Mouse (Mus musculus) naive thymus-derived CD4-positive, alpha-beta T cell, adult 2 months (primary cell): ENCODE results near the gene BC016579.

Source experiments
- DNase-seq: peaks from one replicate; pipeline ENCODE4 v3.0.0-alpha.2; 2011; ENCODE audit warnings: low read depth

BC016579 gene

DNA sequence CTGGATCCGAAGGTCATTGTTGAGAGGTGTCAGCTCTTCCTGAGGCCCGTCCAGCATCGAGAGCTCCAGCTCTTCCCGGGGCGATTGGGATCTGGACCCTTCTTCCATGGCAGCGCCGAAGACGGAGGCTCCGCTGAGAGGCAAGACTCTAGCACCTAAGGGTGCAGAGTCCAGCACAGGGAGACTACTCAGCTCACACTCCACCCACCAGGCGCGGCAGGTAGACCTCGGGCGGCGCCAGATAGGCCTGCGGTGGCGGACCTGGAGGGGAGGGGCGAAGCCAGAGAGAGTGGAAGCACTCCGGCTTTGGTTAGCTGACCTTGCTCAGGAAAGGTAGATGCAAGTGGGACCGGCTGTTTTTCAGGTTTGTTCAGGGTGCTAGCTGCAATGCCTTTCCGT lies at the start of gene BC016579:
Gene BC016579, minus strand, starts transcription at position 135 of the 399 bp plus-strand sequence.
- peak; percentile 18 for DNase-seq

DNA sequence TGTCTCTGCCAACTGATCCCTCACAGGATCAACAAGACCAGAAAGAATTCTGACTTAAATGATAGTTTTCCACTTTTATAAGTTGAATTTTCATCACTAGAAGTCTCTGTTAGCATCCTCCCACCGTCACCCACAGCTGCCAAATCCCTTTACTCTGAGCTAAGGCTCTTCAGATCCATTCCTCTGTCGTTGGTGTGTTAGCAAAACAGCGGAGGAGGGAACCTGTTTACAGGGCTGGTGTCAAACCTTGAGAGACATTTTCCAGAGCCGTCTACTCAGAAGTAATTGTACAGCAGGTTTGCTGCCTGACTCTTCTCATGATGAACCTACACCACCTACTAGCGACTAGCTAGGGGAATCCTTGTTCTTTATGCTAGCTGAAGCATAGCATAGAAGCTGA lies 45.4 kb upstream of the BC016579 start:
- no peak for DNase-seq

DNA sequence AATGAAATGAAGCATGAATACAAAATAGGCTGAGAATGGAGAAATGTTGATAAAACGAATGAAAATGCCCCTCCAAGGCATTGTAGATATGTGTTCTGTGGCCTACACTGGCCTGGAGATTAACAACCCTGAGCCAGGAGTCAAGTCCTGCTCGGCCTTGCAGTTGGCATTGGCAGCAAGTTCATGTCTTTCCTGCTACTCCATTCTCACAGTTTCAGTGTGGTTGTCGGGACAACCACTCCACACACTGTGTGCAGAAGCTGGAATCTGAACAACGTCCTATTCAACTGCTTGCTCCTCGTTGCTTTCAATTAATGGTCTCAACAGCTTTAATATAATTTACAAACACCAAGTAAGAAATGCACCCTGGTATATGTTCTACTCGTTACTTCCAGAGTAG lies 44.1 kb upstream of the BC016579 start:
- DNase-seq = no peak

DNA sequence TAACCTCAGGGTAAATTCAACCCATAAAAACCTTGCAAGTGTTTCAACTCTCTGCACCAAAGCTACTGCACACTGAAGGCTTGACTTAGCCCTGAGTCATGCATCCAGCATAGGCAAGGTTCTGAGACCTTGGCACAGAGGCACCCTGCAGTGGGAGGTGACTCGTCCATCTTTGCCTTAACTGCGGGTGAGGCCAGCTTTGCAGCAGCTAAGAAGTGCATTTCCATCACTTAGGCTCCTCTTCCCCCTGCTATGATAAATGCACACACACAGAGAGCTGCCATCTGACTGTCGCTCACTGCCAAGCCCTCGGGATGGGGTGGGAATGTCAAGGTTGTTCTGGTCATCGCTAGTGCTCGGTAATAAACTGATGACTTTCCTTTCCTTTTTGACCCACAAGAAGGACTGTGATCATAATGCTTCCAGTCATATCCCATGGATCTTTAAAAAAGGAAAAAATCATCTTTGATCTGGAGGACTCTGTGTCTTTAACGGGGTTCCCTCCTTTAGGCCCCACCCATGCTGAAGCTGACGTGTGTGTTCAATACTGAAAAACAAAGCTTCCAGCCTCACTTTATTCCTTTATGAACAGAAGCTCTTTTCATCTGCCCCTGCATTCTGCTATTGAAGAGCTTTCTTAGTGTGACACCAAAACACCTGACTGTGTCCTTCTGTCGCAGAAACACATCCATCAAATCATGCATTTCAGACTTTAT lies 41.7 kb upstream of the BC016579 start:
- DNase-seq = no peak

DNA sequence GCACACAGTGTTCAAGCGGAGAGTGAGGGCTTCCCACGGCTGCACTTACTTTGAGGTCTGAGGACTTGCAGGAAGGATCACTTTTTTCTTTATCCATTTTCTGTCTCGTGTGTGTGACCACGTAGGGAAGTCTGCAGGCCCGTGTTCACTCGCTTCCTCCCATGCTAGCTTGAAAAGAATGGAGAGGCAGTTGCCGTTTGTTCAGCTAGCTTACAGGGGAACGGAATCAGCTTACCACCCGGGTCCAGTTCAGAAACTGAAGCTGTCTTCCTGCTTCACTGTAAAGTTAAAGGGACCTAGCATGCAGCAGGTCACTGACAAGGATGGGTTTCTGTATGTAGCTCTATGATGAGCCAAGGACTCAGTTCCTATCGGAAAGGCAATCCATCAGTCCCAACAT lies 39.7 kb upstream of the BC016579 start, which contains the start of gene Tmprss7:
Gene Tmprss7, minus strand, starts transcription at position 101 of the 400 bp plus-strand sequence.
- no peak for DNase-seq

DNA sequence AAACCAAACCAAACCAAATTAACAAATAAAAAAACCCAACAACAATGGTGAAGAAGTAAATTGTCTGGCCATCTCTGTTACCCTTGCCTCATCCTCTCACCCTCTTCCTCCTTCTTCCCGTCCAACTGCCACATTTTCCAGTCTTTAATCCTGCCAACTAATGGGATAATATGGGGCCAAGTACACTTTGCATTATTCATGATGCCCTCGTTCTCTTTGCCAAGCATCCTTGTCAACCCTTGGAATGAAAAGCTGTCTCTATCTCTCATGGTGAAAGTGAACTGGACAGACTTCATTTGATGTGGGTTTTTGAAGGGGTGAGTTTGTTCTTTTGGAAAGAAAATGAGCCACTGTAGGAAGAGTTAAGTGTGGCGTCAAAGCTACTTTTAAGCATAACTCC lies 39.0 kb upstream of the BC016579 start:
- DNase-seq = no peak

DNA sequence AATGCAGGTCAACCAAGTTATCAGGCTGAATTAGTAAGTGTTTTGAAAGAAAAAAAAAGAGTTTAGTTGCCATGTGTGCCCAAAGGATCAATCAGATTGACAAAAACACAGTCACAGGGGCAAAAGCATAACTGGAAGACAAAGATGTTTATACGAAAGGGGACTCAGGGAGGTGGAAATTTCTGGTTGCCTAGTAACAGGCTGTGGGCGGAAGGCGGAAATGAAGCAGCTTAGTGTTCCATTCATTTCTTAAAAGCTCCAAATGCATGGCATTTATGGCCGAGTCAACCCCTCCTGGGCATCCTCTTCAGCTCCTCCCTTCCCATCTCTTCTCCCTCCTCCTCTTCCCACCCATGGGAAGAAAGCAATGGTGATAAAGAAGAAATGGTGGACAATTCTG lies 36.3 kb upstream of the BC016579 start:
- DNase-seq = peak; percentile 52

DNA sequence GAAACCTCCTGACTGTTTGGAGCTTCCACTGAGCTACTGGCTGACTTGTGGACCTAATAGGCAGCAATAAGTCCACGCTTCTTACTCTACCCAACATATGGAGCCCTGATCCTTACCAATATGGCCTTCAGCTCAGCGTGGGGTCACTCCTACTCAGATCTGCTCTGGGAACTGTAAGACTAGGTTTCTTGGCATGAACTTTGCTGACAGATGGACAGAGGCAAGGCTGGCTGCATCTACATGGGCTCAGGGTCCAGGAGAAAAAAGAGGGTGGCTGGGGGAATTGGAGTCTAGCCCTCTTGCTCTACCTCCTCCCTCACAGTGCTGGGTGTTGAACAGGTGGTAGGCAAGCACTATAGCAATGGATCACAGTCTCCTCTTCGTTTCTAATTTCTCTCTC lies 33.0 kb upstream of the BC016579 start:
- no peak for DNase-seq

DNA sequence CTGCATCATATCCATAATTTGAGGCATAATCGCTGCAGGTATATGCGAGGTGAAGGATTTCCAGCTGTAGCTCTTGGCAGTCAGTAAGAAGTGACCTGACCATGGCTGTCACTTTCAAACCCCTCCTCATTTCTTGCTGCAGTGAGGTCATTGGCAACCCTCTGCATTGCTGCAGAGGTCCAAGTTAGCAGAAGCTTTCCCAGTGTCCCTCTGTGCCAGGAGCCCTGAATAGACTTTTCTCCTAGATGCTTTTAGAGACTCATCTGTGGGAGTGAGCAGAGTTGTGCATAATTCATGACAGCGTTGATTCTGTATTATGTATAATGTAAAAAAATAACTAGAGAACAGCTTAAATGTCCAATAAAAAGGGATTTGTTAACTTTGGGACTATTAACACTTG lies 31.4 kb upstream of the BC016579 start:
- no peak for DNase-seq

DNA sequence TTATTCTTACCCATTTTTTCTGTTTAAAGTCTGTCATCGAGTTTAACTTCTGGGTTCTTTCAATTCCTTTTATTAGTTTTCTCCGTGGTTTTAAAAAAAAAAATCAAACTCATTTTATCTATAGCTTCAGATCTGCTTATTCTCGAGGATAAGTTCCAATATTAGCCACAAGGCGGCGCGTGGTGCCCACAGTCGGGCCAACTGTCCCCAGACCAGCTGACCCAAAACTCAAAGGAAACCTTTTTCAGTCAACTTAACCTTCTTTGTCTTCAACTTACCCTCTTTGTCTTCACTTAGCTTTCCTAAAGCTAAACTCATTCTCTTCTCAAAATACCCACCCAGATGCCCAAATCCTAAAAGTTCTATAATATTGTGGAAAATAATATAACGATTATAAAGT lies 30.9 kb upstream of the BC016579 start:
- DNase-seq = peak; percentile 32

DNA sequence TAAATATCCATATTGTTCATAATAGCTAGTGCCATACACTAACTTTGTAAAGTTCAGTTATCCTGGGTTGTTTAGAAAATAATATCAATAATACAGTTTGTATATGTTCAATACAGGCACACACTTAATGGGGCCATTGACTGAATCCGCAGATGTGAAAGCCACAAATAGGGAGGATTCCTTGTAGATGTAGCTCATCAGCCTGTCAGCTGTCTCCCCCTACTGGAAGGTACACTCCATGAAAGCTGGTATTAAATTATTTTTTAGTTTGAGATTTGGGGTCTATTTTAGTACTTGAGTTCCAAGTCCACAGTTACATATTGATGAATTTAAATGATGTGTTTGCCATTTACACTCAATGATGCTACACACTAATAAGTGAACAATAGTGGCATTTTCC lies 22.6 kb upstream of the BC016579 start:
- peak; percentile 31 for DNase-seq

DNA sequence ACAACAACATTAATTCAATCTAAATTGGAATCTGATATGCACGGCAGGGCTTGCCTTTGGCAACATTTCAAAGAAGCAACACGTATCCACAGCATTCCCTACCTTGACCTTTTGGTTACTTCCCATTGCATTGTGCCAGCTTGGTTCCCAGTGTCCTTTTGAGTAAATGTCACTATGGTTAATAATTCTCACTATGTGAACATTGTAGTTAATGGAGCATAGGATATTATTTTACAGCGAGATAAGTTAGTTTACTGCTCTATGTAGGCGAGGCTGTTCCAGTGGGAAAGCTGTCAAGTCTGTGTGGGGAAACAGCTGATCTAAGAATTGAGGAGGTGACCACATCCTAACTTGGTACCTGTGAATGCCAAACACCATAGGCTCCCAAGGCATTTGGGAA lies 16.1 kb upstream of the BC016579 start:
- DNase-seq = no peak

DNA sequence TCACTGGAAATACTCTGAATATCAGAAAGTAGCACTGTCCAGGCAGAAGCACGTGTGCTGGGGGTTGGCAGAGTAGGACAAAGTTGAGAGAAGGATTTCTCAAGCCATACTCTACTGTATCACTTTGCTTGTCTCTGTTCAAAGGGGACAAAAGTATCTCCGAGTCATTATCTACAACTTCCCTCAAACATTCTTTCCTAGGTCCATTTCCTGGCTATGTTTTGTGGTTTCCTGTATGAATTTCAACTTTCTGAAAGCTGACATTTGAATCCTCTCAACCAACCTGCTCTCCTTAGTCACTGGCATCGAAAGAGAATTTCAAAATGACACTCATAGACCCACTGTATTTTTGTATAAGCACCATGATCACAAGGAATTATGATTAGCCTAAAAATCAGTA lies 14.3 kb upstream of the BC016579 start:
- peak; percentile 9 for DNase-seq

DNA sequence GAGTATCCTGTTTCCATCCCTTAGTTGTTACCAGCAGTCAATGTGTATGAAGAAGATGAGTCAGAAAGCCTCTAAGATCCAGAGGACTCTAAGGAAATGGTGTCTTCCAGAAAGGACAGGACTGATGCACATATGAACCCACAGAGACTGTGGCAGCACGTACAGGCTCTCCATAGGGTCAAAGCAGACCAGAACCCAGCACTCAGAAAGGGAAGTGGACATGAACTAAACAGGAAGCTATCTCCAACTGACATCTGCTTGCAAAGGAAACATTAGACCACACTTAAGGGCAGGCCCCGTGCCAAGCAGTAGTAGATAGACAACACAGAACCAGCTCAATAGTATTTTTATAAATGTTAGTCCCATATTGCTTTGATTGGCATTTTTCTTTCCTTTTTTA lies 12.3 kb upstream of the BC016579 start:
- DNase-seq = peak; percentile 18

DNA sequence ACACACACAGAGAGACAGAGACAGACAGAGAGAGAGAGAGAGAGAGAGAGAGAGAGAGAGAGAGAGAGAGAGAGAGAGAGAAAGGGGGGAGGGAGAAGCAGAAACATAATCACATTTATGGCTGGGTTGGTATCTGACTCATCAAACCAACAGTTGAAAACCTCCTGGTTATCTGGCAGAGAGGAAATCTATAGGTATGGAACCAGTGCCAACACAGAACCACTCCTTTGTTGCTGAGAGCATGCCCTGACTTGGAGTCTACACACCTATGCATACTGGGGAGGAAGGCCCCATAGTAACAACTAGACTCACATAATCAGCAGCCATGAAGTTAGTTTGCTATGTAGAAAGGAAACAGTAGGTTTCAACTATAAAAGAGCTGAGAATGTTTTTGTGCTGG lies 8.5 kb upstream of the BC016579 start:
- no peak for DNase-seq

DNA sequence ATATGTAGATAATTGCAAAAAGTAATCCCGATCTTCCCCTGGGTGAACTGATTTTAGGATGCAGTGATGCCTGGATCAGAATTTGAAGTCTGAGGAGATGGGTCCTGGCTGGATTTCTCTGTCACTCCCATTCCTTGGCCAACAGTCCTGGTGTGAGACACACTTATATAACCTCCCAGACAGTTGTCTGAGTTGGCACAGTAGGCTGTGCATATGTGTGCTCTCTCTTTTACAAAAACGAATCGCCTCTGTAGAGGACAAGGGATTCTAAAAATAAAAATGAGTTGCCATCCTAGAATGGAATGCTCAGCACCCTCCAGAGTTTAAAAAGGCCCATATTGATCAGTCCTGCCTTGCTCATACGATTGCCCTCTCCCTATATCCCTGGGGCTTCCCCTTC lies 5.7 kb upstream of the BC016579 start:
- no peak for DNase-seq

DNA sequence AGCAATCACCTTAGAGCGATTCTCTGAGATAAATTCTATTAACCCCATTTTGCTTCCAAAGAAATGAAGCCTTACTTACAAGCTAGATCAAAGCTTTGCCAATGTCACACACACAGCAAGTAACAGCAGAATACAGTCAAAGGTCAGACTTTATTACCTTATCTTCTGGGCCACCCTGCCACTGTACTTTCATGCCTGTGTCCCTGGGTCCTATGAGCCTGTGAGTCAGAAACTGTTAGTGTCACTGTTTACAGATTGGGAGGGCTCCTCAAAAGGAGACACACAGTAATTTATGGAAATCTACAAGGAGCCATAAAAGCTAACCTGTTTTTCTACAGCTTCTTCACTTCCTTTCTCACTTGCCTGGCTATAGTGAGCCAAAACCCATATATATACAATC lies 4.4 kb upstream of the BC016579 start:
- DNase-seq = no peak

DNA sequence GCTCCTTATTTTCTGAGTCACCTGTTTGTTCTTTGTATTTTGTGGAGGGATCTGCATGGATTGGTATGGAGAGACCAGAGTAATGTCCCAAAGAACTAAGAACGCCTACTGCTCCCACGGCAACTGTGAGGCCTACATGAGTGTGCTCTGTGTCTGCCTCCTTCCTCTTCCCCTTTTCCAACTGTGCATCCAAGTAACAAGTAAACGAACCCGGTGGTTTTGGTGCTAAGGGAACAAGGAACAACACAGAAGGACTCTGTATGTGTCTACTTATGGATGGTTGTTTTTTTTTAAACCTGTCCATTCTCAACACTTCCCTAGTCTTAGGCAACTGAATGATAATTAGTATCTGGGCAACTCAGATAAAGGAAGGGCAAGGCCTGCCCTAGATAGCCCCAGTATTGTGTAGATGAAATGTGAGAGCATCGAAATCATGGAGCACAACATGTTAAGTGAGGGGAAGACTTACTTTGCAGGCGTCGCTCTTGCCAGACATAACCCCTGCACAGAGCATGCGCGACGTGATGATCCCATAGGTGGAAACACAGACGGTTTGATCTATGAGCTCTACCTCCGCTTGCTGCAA lies 3.8 kb upstream of the BC016579 start:
- DNase-seq = no peak

DNA sequence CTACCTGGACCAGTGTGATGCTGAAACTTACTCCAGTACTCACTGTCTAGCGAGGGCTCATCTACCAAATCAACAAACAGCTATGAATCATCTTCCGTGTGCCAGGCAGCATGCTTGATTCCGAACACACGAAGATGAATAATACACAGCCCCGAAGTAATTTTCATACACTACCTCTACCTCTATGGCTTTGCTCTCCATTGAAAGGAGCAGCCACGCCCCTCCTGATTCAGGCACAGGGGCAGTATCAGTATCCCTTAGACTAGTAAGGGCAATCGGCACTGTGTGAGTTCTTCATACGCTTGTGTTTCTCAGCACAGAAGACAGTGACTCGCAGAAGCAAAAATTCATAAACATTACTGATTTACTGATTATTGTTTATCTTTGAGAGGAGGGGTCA lies 597 bp upstream of the BC016579 start:
- no peak for DNase-seq

DNA sequence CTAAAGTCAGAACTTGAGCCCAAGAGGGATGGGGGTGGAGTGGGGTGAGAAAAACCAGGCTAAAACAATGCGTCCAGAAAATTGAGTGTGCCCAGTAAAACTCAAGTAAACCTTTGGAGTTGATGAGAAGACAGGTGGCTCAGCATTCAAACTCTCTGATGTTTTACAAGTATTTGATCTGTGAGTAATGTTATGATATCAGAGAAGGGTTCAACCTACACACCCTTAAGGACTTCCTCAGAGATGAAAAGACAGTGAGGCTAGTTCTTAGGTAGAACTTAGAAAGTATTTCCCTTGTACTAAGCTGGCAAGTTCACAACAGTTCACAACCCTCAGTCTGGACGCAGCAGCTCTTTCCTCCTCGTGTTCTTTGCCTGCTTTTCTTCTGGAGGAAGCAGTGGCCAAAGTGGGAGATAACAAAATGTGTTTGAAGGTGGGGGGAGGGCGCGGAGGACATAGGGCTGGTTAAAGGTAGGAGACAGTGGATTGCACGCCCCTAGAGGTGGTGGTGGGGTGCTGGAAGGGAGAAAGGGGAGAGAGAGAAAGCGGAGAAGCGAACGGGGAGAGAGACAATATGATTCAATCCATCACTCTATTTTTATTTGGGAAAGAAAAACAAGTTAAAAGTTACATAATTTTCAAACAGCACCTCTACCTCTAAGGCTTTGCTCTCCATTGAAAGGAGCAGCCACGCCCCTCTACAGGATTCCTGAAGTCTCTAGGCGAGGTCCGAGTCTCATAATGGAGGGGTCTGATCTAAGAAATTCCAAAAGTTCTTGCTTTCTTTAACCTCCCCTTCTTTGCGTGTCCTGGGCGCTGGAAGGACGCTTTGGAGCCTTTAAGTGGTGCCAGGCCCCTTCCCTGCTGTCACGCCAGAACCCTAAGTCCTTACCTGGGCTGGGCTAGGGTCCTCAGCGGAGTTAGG lies 597 bp downstream of the BC016579 start:
- peak; percentile 50 for DNase-seq

DNA sequence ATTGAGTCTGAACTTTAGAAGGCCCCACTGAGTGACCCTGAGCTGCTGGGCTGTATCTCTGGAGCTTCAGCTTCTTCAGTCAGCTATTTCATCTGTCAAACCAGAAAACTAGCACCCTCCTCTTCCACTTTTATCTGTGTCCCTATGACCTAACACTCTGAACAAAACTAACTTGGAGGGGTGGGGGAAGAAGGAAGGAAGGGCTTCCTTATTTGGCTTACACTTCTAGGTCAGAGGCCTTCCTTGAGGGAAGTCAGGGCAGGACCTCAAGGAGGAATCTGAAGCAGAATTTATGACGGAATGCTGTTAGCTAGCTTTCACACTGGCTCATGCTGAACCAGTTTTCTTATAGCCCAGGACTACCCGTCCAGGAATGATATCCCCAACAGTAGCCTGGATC lies 2.4 kb downstream of the BC016579 start:
- DNase-seq = no peak

DNA sequence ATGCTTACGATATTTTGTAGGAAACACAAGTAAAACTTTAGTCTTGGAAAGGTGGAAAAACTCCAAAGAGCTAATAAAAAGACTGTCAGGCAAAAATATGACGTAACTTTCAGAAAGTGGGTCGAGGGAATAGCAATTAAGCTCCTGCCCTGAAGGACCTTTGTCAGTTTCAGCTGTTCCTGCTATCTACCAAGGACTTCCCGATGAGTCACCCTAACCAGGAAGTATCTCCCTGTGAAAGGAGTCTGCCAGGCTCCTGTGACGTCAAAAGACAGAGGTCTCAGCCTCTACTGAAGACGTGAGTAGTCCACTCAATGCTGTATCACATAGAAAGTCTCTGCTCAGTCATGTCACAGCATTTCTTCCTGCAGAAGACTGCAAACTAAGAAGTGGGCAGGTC lies 9.5 kb downstream of the BC016579 start:
- DNase-seq = no peak

DNA sequence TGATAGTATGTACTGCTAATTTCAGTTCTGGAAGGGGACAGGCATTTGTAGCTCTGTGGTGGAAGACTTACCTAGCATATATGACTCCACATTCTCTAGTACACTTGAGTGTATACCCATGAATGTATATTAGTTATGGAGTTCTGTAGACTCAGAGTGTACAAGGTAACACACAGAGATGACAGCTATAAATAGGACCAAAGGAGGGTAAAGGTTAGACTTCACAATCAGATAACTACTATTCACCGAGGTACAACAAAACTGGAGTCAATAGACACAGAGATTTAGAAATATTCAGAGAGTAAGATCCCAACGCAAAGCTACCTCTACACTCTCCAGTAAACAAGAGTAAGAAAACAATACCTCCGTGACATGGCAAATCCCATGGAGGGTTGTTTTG lies 9.9 kb downstream of the BC016579 start:
- DNase-seq = no peak
